Mouse (Mus musculus) CD4-positive, CD25-positive, alpha-beta regulatory T cell, adult 4 months (primary cell): Measurements from ENCODE around the gene Ssmem1. TPM values are rescaled to one million over a fixed set of nuclear protein-coding genes. Genes with fewer than 3 reads are reported as not detected.

ENCODE experiments used
- ATAC-seq: one replicate; pipeline ENCODE4 v1.8.0; 2017
- polyA plus RNA-seq, 2 experiments: library from polyadenylated mRNA; unstranded; fragments of 100-300 nt; shearing (Covaris generic); gene quantifications; one replicate each; pipeline ENCODE4 v1.2.1; 2017

The Ssmem1 gene
- polyA plus RNA-seq, 2 experiments from 2014 or later = not detected

DNA sequence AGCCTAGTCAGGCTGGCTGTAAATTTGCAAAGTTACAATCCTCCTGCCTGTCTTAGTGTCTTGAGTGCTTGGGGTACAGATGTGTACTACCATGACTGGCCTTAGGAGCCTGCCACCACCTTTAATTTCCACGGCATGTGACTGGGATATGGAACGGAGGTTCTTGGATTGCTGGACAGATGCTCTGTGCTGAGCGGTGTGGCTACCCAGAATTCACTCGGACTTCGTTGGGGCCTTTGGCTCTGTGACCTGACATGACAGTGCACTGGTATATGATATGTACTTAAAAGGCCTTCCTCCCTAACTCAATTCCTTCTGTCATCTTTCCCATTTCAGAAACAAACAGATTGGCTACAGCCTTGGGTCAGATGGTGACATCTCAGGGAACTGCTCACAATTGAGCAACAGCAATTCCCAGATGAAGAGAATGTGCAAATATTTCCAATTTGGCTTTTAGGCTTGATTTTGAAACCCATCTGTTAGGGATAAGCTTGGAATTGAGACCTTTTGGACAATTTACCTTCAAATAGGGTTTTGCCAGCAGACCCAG lies 45.0 kb downstream of the Ssmem1 start:
- ATAC-seq = no peak

DNA sequence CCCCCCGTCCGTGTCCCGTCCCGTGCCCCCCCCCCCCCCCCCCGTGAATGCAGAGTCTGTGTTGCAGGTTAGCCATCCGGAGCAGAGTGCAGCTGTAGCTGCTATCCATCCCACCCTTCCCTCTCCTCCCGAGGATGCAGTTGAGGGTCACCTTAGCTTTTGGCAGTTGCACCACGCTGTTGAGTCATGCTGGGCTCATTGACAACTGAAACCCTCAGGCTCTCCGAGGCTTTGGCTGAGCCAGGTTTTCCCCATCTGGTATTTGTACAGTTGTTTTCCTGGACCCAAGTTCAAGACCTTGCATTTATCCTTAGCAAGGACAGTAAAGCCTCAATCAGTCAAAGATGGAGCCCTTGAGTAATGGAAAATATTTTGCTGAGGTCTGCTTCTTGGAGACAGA lies 46.4 kb downstream of the Ssmem1 start:
- no peak for ATAC-seq

DNA sequence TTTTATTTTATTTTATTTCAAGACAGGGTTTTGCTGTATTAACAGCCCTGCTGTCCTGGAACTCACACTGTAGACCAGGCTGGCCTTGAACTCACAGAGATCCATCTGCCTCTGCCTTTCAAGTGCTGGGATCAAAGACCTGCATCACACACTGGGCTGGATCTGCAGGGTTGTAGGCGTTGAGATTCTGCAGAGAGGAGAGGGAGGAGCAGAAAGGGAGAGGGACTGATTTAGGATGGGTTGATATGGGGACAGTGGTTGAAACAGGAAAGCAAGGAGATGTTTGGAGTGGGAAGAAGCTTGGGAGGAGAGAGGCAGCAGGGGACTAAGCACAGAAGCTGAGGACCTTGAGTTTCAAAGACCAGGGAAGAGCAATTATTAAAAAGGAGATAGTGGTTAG lies 50.1 kb downstream of the Ssmem1 start:
- no peak for ATAC-seq

DNA sequence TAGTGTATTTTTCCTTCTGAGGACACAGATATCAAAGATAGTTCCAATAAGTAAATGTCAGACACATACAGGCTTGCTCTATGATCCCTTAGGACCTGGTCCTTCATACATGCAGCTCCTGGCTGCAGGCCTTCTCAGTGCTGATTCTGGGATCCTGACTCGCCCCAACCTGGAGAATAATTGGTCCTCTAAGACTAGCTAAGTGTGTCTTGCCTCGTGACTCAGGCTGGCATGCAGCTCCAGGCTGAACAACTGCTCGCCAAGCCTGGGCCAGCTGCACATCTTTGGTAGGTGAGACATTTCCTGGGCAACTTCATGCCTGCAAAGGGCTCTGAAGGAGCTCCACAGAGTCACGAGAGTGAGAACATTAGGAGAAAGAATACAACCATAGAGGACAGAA lies 52.5 kb downstream of the Ssmem1 start:
- no peak for ATAC-seq

DNA sequence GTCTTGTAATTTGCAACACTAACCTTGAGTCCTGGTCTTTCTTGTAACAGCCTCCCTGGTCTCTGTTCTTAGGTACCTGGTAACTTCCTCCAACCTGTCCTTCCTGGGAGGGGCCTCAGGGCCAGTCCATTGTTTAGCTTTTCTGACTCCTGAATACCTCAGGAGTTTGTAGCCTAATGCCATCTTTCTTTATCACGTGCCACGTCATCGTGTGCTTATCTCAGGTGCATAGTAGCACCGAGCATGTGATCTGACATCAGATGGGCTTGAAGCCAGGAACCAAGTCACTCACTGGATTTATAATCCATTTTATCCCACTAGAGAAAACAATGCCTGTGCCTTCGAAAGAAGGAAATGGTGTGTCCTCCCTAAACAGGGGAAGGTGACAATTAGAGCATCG lies 53.9 kb downstream of the Ssmem1 start:
- ATAC-seq = no peak

DNA sequence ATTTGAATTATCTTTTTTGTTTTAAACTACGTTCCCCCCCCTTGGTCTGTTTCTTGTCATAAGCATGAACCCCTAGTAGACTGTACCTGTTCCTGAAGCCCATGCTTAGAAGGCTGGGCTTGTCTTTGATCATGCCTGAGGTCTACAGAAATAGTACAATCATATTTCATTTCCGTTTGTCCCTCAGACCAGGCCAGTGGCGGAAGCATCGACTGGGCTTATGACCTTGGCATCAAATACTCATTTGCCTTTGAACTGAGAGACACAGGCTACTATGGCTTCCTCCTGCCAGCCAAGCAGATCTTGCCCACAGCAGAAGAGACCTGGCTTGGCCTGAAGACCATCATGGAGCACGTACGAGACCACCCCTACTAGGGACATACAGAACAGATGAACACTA lies 54.4 kb downstream of the Ssmem1 start:
- ATAC-seq = no peak

DNA sequence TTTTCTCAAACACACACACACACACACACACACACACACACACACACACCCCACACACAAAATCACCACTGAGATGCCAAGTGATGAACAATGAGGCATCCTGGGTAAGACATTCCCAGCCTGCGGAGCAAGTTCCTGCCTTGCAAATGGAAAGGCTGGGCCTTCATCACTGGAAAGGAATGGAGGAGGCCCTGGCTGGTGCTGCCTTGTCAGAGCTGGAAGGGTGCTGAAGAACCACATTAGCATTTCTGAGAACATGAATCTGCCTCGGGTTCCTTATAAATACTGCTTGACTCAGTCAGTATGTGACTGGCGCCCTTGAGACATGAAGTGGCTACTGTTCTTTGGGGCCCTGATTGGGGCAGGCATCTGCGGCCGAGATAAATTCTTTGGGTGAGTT lies 58.4 kb downstream of the Ssmem1 start, which contains the start of gene Cpa4:
TSS of gene Cpa4 (plus strand) at position 301 of the 400 bp plus-strand sequence.
- ATAC-seq = no peak

DNA sequence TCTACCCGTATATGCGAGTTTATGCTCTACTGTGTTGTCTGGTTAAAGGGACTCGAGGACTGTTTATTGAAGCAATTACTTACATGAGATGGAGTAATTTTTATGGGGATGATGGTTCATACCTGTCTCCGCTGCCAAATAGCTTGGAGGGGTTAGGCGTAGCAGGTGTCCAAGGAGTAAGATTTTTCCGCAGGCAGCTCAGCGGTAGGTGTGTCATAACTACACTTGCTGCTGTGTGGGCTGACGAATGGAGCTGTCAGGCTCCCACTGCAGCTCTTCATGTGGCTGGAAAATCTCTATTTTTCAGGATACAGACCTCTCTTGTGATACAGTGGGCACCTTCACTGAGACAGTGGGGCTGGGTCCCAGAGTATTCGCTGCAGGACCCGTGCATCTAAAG lies 59.7 kb downstream of the Ssmem1 start:
- ATAC-seq = no peak

Other genes with a start within 250 kb of the Ssmem1 start
- 100 to 1,000 TPM; 145 to 167 TPM for gene Ube2h, start 205.3 kb upstream of the Ssmem1 start, polyA plus RNA-seq
- gene Zc3hc1, start 118.8 kb upstream of the Ssmem1 start, polyA plus RNA-seq = 10 to 100 TPM; 47.5 to 63.3 TPM
- gene Klhdc10, start 108.0 kb upstream of the Ssmem1 start, polyA plus RNA-seq = 1 to 10 TPM; 2.4 to 3.4 TPM
- gene Tmem209, start 66 bp upstream of the Ssmem1 start, polyA plus RNA-seq = 10 to 100 TPM; 59.9 to 60.8 TPM
- 1 to 10 TPM; 1.0 to 1.2 TPM for gene Cpa2, start 31.7 kb downstream of the Ssmem1 start, polyA plus RNA-seq
- gene Cpa4, start 58.5 kb downstream of the Ssmem1 start, polyA plus RNA-seq = not detected
- gene Cpa5, start 101.2 kb downstream of the Ssmem1 start, polyA plus RNA-seq = not detected
- not detected for gene Cpa1, start 129.4 kb downstream of the Ssmem1 start, polyA plus RNA-seq
- gene Cep41, start 183.9 kb downstream of the Ssmem1 start, polyA plus RNA-seq = 10 to 100 TPM; 11.3 to 12.6 TPM
- 1 to 10 TPM; 1.2 to 1.6 TPM for gene Mest, start 213.7 kb downstream of the Ssmem1 start, polyA plus RNA-seq